Mouse (Mus musculus): ENCODE results near the gene Ahsg. TPM values are rescaled to one million over a fixed set of nuclear protein-coding genes. Genes with fewer than 3 reads are reported as not detected.

Ahsg gene
- polyA plus RNA-seq, 1 experiment from 2014 or later = 0.49 TPM

- 80% methylated on average over 4 of the region's 4 CpGs for WGBS
- no peak overlapping the region for H3K9ac ChIP-seq
- H3K4me2 ChIP-seq (replicated peaks) = no peak overlapping the region
- H3K27ac ChIP-seq (replicated peaks) = no peak overlapping the region
- no peak overlapping the region for H3K4me3 ChIP-seq (replicated peaks)
- ATAC-seq (ENCODE audit: insufficient number of reproducible peaks, low FRiP score, low TSS enrichment, low read depth) = no peak
- no peaks in the 10 kb centered on the region for H3K36me3 ChIP-seq
- H3K9me3 ChIP-seq (replicated peaks) = no peaks in the 10 kb centered on the region
- no peaks in the 10 kb centered on the region for H3K4me1 ChIP-seq
- H3K27me3 ChIP-seq = no peaks in the 10 kb centered on the region; the same call in none of the 2 replicates
Measured at GRCm38 (mm10) chr16:22888835-22889234, 2.2 kb upstream of the Ahsg start.

DNA sequence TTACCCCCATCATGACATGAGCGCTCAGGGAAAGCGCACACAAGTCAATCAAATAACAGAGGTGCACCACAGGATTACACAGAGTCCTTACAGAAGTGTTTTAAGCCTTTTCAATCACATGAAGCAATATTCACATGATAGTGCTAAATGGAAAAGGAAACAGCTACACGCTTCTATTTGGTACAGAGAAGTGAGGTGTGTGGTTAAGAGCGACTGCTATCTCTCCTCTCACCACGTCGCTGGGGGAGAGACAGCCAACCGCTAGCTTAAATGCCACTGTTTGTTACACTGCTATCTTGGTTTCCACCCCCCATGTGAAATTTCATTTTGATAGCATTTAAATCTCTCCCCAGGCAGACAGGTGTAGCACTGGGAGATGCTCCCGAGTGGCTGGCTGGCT lies 1.4 kb upstream of the Ahsg start:
- ATAC-seq (ENCODE audit: insufficient number of reproducible peaks, low FRiP score, low TSS enrichment, low read depth) = no peak
- H3K4me2 ChIP-seq (replicated peaks) = no peak overlapping the region
- no peaks in the 10 kb centered on the region for H3K9me3 ChIP-seq (replicated peaks)
- no peak overlapping the region for H3K27ac ChIP-seq (replicated peaks)
- whole genome bisulfite sequencing = 83% methylated on average over 8 of the region's 8 CpGs
- H3K27me3 ChIP-seq = no peaks in the 10 kb centered on the region; the same call in none of the 2 replicates
- no peaks in the 10 kb centered on the region for H3K36me3 ChIP-seq
- H3K9ac ChIP-seq = no peak overlapping the region
- no peaks in the 10 kb centered on the region for H3K4me1 ChIP-seq
- no peak overlapping the region for H3K4me3 ChIP-seq (replicated peaks)

DNA sequence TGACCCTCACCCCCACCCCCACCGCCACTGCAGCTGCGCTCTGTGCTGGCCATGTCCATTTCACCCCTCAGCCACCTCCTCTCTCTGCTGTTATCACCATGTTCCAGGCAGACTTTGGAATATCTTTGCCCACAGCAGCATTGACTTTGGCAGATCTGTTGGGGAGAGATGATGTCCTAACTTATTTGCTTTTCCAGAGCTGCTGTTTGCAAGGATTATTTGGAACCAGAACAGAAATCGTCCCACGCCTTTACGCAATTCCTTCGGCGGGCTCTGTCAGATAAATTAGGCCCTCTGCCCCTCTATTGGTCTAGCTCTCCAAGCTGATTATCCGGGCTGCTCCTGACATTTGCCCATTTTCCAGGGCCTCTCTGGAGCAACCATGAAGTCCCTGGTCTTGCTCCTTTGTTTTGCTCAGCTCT lies 667 bp downstream of the Ahsg start:
- Histone ChIP-seq H3K27me3 (no peaks in the 10 kb centered on the region; the same call in none of the 2 replicates), H3K27ac (replicated peaks) (no peak overlapping the region), H3K4me3 (replicated peaks) (no peak overlapping the region), H3K9me3 (replicated peaks) (no peaks in the 10 kb centered on the region), H3K4me1 (no peaks in the 10 kb centered on the region), H3K36me3 (no peaks in the 10 kb centered on the region), H3K9ac (no peak overlapping the region), H3K4me2 (replicated peaks) (no peak overlapping the region)
- no peak for ATAC-seq (ENCODE audit: insufficient number of reproducible peaks, low FRiP score, low TSS enrichment, low read depth)
- WGBS = 87% methylated on average over 8 of the region's 8 CpGs

- Histone ChIP-seq H3K4me2 (replicated peaks) (no peak overlapping the region), H3K4me1 (no peaks in the 10 kb centered on the region), H3K9ac (no peak overlapping the region), H3K27ac (replicated peaks) (no peak overlapping the region), H3K4me3 (replicated peaks) (no peak overlapping the region), H3K27me3 (no peaks in the 10 kb centered on the region; the same call in 1 of the 2 replicates), H3K9me3 (replicated peaks) (no peaks in the 10 kb centered on the region), H3K36me3 (no peaks in the 10 kb centered on the region)
- no peak for ATAC-seq (ENCODE audit: insufficient number of reproducible peaks, low FRiP score, low TSS enrichment, low read depth)
- 72% methylated on average over 8 of the region's 8 CpGs for WGBS
Measured at GRCm38 (mm10) chr16:22894095-22894494, 3.0 kb downstream of the Ahsg start.

DNA sequence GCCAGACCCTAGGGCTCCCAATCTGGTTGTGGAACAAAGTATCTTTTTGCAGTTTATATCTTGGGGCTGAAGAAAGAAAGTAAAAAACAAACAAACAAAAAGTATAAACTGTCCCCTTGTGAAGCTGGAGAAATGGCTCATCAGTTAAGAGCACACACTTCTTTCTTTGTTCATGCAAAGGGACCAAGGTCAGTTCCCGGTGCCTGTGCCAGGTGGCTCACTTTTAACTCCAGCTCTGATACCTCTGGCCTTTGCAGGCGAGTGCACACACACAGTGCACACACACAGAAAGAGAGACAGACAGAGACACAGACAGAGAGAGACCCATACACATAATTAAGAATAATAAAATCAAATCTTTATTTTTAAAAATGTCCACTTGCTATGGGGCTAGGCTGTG lies 5.5 kb downstream of the Ahsg start:
- Histone ChIP-seq H3K27ac (replicated peaks) (no peak overlapping the region), H3K9me3 (replicated peaks) (no peaks in the 10 kb centered on the region), H3K9ac (no peak overlapping the region), H3K4me3 (replicated peaks) (no peak overlapping the region), H3K36me3 (no peaks in the 10 kb centered on the region), H3K4me2 (replicated peaks) (no peak overlapping the region), H3K27me3 (no peaks in the 10 kb centered on the region; the same call in 1 of the 2 replicates), H3K4me1 (no peaks in the 10 kb centered on the region)
- WGBS = 63% methylated on average over 2 of the region's 2 CpGs
- no peak for ATAC-seq (ENCODE audit: insufficient number of reproducible peaks, low FRiP score, low TSS enrichment, low read depth)

- Histone ChIP-seq H3K36me3 (no peaks in the 10 kb centered on the region), H3K9me3 (replicated peaks) (no peaks in the 10 kb centered on the region), H3K4me3 (replicated peaks) (no peak overlapping the region), H3K9ac (no peak overlapping the region), H3K27ac (replicated peaks) (no peak overlapping the region), H3K4me2 (replicated peaks) (no peak overlapping the region), H3K27me3 (no peaks in the 10 kb centered on the region), H3K4me1 (no peaks in the 10 kb centered on the region)
- ATAC-seq (ENCODE audit: insufficient number of reproducible peaks, low FRiP score, low TSS enrichment, low read depth) = no peak
- 50% methylated on average over 5 of the region's 5 CpGs for WGBS
Measured at GRCm38 (mm10) chr16:22899346-22899745, 8.3 kb downstream of the Ahsg start.

DNA sequence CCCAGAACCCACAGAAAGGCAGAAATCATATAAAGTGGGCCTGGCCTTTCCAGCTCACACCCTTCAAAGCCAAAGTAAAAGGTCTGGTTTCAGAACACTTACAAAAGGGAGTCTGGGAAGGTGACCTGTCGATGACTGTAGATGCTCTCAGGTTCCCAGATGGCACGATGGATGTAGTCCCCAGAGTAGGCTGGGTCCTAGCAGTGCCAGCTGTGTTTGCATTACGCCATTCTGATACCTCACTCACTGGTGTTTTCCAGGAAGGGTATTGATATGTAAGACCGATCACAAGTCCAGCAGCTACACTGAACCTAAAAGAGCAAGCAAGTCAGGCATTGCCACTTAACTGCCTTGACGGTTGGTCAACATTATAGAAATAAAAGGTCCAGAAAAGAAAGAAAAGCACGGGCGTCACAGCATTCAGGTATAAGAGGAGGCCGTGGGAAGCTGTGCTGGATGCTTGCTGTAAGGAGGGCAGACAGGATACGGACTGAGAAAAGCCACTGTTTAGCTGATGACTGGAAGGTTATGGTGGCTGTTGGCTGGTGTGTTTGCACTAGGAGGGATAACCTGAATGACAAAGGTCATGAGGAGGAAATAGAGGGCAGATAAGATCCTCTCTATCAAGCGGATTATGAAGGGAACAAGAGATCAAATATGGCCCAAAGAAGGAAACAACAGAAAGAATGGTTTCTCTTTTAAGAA lies 8.9 kb downstream of the Ahsg start:
- no peak for ATAC-seq (ENCODE audit: insufficient number of reproducible peaks, low FRiP score, low TSS enrichment, low read depth)
- H3K9ac ChIP-seq = no peak overlapping the region
- H3K27ac ChIP-seq (replicated peaks) = no peak overlapping the region
- H3K36me3 ChIP-seq = no peaks in the 10 kb centered on the region
- H3K27me3 ChIP-seq = no peaks in the 10 kb centered on the region
- no peaks in the 10 kb centered on the region for H3K4me1 ChIP-seq
- H3K9me3 ChIP-seq (replicated peaks) = no peaks in the 10 kb centered on the region
- WGBS = 81% methylated on average over 10 of the region's 10 CpGs
- no peak overlapping the region for H3K4me2 ChIP-seq (replicated peaks)
- H3K4me3 ChIP-seq (replicated peaks) = no peak overlapping the region

DNA sequence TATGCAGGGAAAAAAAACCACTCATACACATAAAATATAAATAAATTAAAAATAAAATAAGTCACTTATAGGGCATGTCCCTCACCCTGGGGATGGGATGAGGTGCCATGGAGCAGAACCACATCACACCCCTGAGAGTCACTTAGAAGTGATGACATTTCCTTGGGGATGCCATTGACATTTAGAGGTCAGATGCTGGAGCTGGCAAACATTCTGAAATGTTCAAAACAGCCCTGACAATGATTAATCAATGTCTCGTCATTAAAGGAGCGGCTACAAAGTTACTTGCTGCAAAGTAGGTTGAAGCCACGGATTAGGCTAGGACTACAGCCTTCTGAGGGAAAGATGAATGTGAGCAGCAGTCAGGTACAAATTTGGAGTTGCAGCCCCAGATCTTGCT lies 10.2 kb downstream of the Ahsg start:
- Histone ChIP-seq H3K9me3 (replicated peaks) (no peaks in the 10 kb centered on the region), H3K27me3 (no peaks in the 10 kb centered on the region), H3K36me3 (no peaks in the 10 kb centered on the region), H3K4me2 (replicated peaks) (no peak overlapping the region), H3K4me3 (replicated peaks) (no peak overlapping the region), H3K27ac (replicated peaks) (no peak overlapping the region), H3K9ac (no peak overlapping the region), H3K4me1 (no peaks in the 10 kb centered on the region)
- ATAC-seq (ENCODE audit: insufficient number of reproducible peaks, low FRiP score, low TSS enrichment, low read depth) = no peak
- 76% methylated on average over 3 of the region's 3 CpGs for whole genome bisulfite sequencing

- Histone ChIP-seq H3K4me2 (replicated peaks) (no peak overlapping the region), H3K27me3 (no peaks in the 10 kb centered on the region), H3K4me1 (no peaks in the 10 kb centered on the region), H3K9me3 (replicated peaks) (no peaks in the 10 kb centered on the region), H3K27ac (replicated peaks) (no peak overlapping the region), H3K4me3 (replicated peaks) (no peak overlapping the region), H3K36me3 (no peaks in the 10 kb centered on the region), H3K9ac (no peak overlapping the region)
- WGBS = 86% methylated on average over 6 of the region's 6 CpGs
- ATAC-seq (ENCODE audit: insufficient number of reproducible peaks, low FRiP score, low TSS enrichment, low read depth) = no peak
Measured at GRCm38 (mm10) chr16:22909290-22909689, 18.2 kb downstream of the Ahsg start.

DNA sequence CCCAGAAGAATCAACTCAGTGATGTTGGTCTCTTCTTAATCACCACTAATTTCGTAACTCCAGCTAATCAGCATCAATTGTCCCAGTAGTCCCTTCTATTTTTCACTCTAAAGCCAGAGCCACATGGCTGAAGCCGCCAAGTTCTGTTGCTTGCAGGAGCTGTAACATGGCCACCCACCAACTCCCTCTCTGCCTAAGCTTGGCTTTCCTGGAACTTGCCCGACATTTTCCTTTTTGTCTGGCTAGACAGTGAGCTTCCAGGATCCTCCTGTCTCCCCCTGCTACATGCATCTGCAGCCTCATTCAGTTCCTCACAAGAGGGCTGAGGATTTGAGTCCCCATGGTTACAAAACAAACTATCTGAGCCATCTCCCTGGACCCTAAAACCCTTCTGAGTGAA lies 20.9 kb downstream of the Ahsg start:
- Histone ChIP-seq H3K27ac (replicated peaks) (no peak overlapping the region), H3K9me3 (replicated peaks) (no peaks in the 10 kb centered on the region), H3K36me3 (no peaks in the 10 kb centered on the region), H3K4me2 (replicated peaks) (no peak overlapping the region), H3K4me1 (no peaks in the 10 kb centered on the region), H3K27me3 (no peaks in the 10 kb centered on the region), H3K9ac (no peak overlapping the region), H3K4me3 (replicated peaks) (no peak overlapping the region)
- WGBS = 75% methylated on average over 3 of the region's 3 CpGs
- ATAC-seq (ENCODE audit: insufficient number of reproducible peaks, low FRiP score, low TSS enrichment, low read depth) = no peak

- Histone ChIP-seq H3K9ac (no peak overlapping the region), H3K27me3 (no peaks in the 10 kb centered on the region), H3K4me3 (replicated peaks) (no peak overlapping the region), H3K27ac (replicated peaks) (no peak overlapping the region), H3K36me3 (no peaks in the 10 kb centered on the region), H3K9me3 (replicated peaks) (no peaks in the 10 kb centered on the region), H3K4me1 (no peaks in the 10 kb centered on the region), H3K4me2 (replicated peaks) (no peak overlapping the region)
- ATAC-seq (ENCODE audit: insufficient number of reproducible peaks, low FRiP score, low TSS enrichment, low read depth) = no peak
- 84% methylated on average over 6 of the region's 6 CpGs for WGBS
Measured at GRCm38 (mm10) chr16:22912886-22913285, 21.8 kb downstream of the Ahsg start.

- ATAC-seq (ENCODE audit: insufficient number of reproducible peaks, low FRiP score, low TSS enrichment, low read depth) = no peak
Measured at GRCm38 (mm10) chr16:22914276-22914675, 23.2 kb downstream of the Ahsg start.

More at GRCm38 (mm10) chr16:22914276-22914675, 23.2 kb downstream of the Ahsg start:
- H3K27ac ChIP-seq (replicated peaks) = no peak overlapping the region
- no peak overlapping the region for H3K4me2 ChIP-seq (replicated peaks)
- H3K9ac ChIP-seq = no peak overlapping the region
- no peak overlapping the region for H3K4me3 ChIP-seq (replicated peaks)
- H3K9me3 ChIP-seq (replicated peaks) = no peaks in the 10 kb centered on the region
- H3K4me1 ChIP-seq = peaks cover 6% of the 10 kb centered on the region; the same call in 1 of the 2 replicates
- H3K27me3 ChIP-seq = no peaks in the 10 kb centered on the region
- H3K36me3 ChIP-seq = no peaks in the 10 kb centered on the region

Data from embryonic facial prominence, embryonic 15.5 days (tissue).